Mouse (Mus musculus) hindbrain, embryonic 11.5 days (tissue): Measurements from ENCODE around the gene Ttl. TPM values are rescaled to one million over a fixed set of nuclear protein-coding genes. Genes with fewer than 3 reads are reported as not detected.

Experiments
- ATAC-seq: fragments of 200-750 bp; cut with Nextera tagmentation; 2 replicates; pipeline ENCODE4 v1.8.0; 2017; ENCODE audit warnings: mild to moderate bottlenecking, moderate TSS enrichment, moderate library complexity; ENCODE audit not compliant: low FRiP score
- DNase-seq: peaks from one replicate; pipeline ENCODE4 v3.0.0-alpha.2; 2015; ENCODE audit warnings: low spot score
- H3K27ac ChIP-seq: fragments of 300-500 bp; sonication (generic); 2 replicates; pipeline ENCODE4 v1.5.1; 2014; ENCODE audit warnings: mild to moderate bottlenecking, low read depth, low read length
- H3K27me3 ChIP-seq: fragments of 300-500 bp; sonication (generic); 2 replicates; pipeline ENCODE4 v1.6.1; 2014; ENCODE audit warnings: mild to moderate bottlenecking, low read length, moderate library complexity, mixed read lengths; ENCODE audit not compliant: control insufficient read depth, insufficient read depth
- H3K36me3 ChIP-seq: fragments of 300-500 bp; sonication (generic); 2 replicates; pipeline ENCODE4 v1.6.1; 2014; ENCODE audit warnings: mild to moderate bottlenecking, low read length, moderate library complexity, mixed read lengths; ENCODE audit not compliant: control insufficient read depth, insufficient read depth
- H3K4me1 ChIP-seq: fragments of 300-500 bp; sonication (generic); replicated peaks from 2 replicates; pipeline ENCODE4 v1.6.1; 2014; ENCODE audit warnings: low read length, mixed read lengths; ENCODE audit not compliant: control insufficient read depth, insufficient read depth
- H3K4me2 ChIP-seq: fragments of 300-500 bp; sonication (generic); replicated peaks from 2 replicates; pipeline ENCODE4 v1.6.1; 2014; ENCODE audit warnings: mild to moderate bottlenecking, low read depth, low read length
- H3K4me3 ChIP-seq: fragments of 300-500 bp; sonication (generic); 2 replicates; pipeline ENCODE4 v1.5.1; 2014; ENCODE audit warnings: low read depth, low read length
- H3K9ac ChIP-seq: fragments of 300-500 bp; sonication (generic); 2 replicates; pipeline ENCODE4 v1.6.1; 2014; ENCODE audit warnings: low read depth, low read length
- H3K9me3 ChIP-seq: fragments of 300-500 bp; sonication (generic); 2 replicates; pipeline ENCODE4 v1.6.1; 2016; ENCODE audit warnings: low read length; ENCODE audit not compliant: control insufficient read depth
- WGBS: fragments of 180-500 bp; shearing (Covaris S2); extraction: QIAGEN DNeasy Blood & Tissue Kit; methylation state at CpG from one replicate; pipeline ENCODE4 v1.1.7; 2014; 5-methylcytosine and 5-hydroxymethylcytosine counted together
- polyA plus RNA-seq: library from polyadenylated mRNA; unstranded; fragments of >200 nt; fragmentation: Nextera tagmentation; extraction: Ambion mirVana; gene quantifications from 2 replicates; pipeline ENCODE4 v1.2.1, GENCODE M21; 2014

Gene Ttl
- polyA plus RNA-seq, 1 experiment from 2014 or later, result 18.9 TPM

DNA sequence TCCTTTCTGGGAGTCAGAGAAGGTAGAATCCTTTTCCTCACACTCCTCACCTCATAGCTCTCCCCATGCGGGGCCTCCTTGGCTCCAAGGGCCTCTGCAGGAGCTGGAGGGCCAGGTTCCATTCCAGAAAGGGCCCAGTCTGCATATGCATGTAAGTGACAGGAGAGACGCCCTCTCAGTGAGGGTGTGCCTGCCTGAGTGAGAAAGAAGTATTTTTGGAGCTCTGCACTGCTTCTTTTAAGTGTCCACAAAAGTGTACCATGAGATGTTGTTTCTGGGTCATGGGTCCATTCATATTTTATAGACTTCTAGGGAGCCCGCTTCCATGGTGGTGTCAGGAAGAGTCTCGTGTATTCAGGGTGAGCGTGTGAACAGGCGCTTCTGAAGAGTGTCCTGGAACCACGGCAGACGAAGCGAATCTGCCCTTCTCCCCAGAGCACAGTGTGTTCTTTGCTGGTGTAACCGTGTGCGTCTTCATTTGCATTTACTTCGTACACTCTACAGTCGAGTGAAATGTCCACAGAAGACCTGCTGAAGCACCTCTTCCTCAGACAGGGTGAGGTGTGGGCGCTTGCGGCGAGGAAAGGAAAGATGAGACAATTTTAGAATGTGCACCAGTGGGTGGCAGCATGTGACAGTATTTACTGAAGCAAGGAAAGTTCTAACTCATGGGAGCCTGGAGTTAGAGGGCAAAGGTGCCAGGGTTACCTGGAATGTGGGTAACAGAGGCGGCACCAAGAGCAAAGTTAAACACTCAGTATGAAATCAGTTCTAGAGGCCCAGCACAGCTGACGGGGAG lies 28.4 kb downstream of the Ttl start:
- Histone ChIP-seq H3K27ac (no peak overlapping the region), H3K9me3 (no peaks in the 10 kb centered on the region), H3K36me3 (no peaks in the 10 kb centered on the region), H3K4me2 (no peak overlapping the region), H3K27me3 (no peaks in the 10 kb centered on the region), H3K4me3 (no peak overlapping the region), H3K9ac (no peak overlapping the region), H3K4me1 (no peaks in the 10 kb centered on the region)
- 91% methylated on average over 18 of the region's 18 CpGs for WGBS
- DNase-seq, result no peak
- ATAC-seq, result no peak

GRCm38 (mm10) chr2:129100784-129101310 lies 35.1 kb downstream of the Ttl start, which contains the start of gene Polr1b:
TSS of gene Polr1b (plus strand) at chr2:129100995.
- H3K36me3 ChIP-seq, result peaks cover 4% of the 10 kb centered on the region; the same call in 1 of the 2 replicates
- 0 out of 2 replicates have a peak, but pooled peaks cover 2% of the 10 kb centered on the region for H3K4me1 ChIP-seq
- H3K9me3 ChIP-seq, result no peaks in the 10 kb centered on the region
- H3K9ac ChIP-seq, result peak within 1 kb of the TSS; percentile 72
- peak within 1 kb of the TSS; percentile 77 for H3K4me2 ChIP-seq
- WGBS, result under 1% methylated on average over 35 of the region's 35 CpGs
- H3K27me3 ChIP-seq, result no peaks in the 10 kb centered on the region
- ATAC-seq (peak; percentile 99), DNase-seq (peak; percentile 94)
- H3K27ac ChIP-seq, result no peak within 1 kb of the TSS
- peak within 1 kb of the TSS; percentile 75 for H3K4me3 ChIP-seq

GRCm38 (mm10) chr2:129112924-129113323 lies 47.2 kb downstream of the Ttl start:
- Histone ChIP-seq H3K27me3 (no peaks in the 10 kb centered on the region), H3K4me1 (no peaks in the 10 kb centered on the region), H3K9ac (no peak overlapping the region), H3K36me3 (peaks cover 12% of the 10 kb centered on the region; the same call in 1 of the 2 replicates), H3K4me2 (no peak overlapping the region), H3K9me3 (no peaks in the 10 kb centered on the region), H3K4me3 (no peak overlapping the region), H3K27ac (no peak overlapping the region)
- WGBS, result 94% methylated on average over 5 of the region's 5 CpGs
- ATAC-seq (no peak), DNase-seq (no peak)

DNA sequence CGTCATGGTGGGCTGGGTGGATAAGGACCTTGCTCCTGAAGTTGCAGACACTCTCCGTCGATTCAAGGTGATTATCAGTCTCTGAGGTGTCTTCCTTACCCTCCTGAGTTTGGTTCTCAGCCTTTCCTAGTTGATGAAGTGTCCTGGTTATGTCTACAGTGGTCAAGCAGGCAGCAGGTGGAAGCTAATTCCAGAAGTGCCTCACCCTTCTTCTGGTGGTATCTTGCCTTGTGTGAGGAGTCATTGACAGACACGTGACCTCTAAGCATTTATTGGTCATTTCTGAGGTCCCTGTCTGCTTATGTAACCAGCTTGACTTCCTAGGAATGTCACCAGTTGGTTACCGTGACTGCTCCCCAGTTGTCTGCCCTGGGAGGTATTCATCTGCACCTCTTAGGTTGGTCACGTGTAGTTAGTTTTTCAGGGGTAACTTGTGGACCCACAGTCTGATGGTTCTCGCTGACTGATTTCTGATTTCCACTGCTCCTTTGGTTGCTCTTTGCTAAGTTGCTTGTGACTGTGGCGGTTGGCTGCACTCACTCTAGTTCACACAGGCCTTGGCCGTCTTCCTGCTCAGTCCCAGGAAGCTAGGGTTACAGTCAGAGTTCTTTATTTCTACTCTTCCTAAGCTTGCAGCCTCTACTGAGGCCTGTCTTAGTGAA lies 50.1 kb downstream of the Ttl start:
- 92% methylated on average over 9 of the region's 9 CpGs for WGBS
- no peak for ATAC-seq

DNA sequence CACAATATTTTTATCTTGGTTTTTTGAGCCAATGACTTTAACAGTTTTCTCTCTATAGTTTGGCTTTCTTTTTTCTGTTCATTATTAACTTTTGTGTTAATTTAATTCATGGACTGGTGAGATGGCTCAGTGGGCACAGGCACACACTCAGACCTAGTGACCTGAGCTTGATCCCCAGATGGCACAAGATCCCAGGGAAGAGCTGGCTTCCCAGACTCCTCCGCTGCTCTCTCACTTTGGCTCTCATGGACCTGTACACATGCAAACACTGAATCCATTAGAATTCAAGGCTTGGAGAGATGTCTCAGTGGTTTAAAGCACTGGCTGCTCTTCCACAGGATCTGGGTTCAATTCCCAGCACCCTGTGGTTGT lies 50.6 kb downstream of the Ttl start:
- Histone ChIP-seq H3K36me3 (peaks cover 22% of the 10 kb centered on the region; the same call in 1 of the 2 replicates), H3K4me3 (no peak overlapping the region), H3K9ac (no peak overlapping the region), H3K27me3 (no peaks in the 10 kb centered on the region), H3K4me1 (no peaks in the 10 kb centered on the region), H3K4me2 (no peak overlapping the region), H3K9me3 (no peaks in the 10 kb centered on the region), H3K27ac (no peak overlapping the region)
- no peak for ATAC-seq
- 93% methylated on average over 1 of the region's 1 CpGs for WGBS
- DNase-seq, result no peak

More for the DNA sequence above, 50.1 kb downstream of the Ttl start:
- Histone ChIP-seq H3K9me3 (no peaks in the 10 kb centered on the region), H3K4me3 (no peak overlapping the region), H3K9ac (no peak overlapping the region), H3K4me2 (no peak overlapping the region), H3K4me1 (no peaks in the 10 kb centered on the region), H3K27ac (no peak overlapping the region), H3K27me3 (no peaks in the 10 kb centered on the region), H3K36me3 (peaks cover 22% of the 10 kb centered on the region; the same call in 1 of the 2 replicates)
- no peak for DNase-seq

DNA sequence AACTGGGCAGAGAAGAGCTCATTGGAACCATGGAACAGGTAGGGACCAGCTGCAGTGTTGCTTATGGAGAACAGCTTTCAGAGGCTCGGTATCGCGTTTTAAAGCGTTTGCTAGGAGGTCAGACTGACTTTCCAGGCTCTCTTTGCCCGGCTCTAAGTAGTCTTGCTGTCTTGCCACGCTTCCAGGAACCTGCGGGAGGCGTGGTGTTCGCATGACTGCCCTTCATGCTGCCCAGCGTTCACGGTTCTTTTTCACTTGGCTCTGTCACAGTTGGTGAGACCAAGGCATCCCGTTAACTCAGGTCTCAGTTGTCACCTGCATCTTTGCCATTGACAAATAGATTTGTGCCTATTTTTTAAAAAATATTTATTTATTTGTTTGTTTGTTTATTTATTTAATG lies 52.3 kb downstream of the Ttl start:
- H3K27ac ChIP-seq, result no peak overlapping the region
- H3K9me3 ChIP-seq, result no peaks in the 10 kb centered on the region
- H3K27me3 ChIP-seq, result no peaks in the 10 kb centered on the region
- no peak overlapping the region for H3K9ac ChIP-seq
- 96% methylated on average over 12 of the region's 12 CpGs for WGBS
- no peak for ATAC-seq
- no peaks in the 10 kb centered on the region for H3K4me1 ChIP-seq
- DNase-seq, result no peak
- peaks cover 22% of the 10 kb centered on the region; the same call in 1 of the 2 replicates for H3K36me3 ChIP-seq
- no peak overlapping the region for H3K4me2 ChIP-seq
- no peak overlapping the region for H3K4me3 ChIP-seq

- Histone ChIP-seq H3K27ac (no peak overlapping the region), H3K27me3 (no peaks in the 10 kb centered on the region), H3K9me3 (no peaks in the 10 kb centered on the region), H3K4me1 (no peaks in the 10 kb centered on the region), H3K36me3 (peaks cover 18% of the 10 kb centered on the region; the same call in 1 of the 2 replicates), H3K9ac (no peak overlapping the region), H3K4me2 (no peak overlapping the region), H3K4me3 (no peak overlapping the region)
- 94% methylated on average over 8 of the region's 8 CpGs for WGBS
- DNase-seq (no peak), ATAC-seq (no peak)
Measured at GRCm38 (mm10) chr2:129121986-129122385, 56.2 kb downstream of the Ttl start.

DNA sequence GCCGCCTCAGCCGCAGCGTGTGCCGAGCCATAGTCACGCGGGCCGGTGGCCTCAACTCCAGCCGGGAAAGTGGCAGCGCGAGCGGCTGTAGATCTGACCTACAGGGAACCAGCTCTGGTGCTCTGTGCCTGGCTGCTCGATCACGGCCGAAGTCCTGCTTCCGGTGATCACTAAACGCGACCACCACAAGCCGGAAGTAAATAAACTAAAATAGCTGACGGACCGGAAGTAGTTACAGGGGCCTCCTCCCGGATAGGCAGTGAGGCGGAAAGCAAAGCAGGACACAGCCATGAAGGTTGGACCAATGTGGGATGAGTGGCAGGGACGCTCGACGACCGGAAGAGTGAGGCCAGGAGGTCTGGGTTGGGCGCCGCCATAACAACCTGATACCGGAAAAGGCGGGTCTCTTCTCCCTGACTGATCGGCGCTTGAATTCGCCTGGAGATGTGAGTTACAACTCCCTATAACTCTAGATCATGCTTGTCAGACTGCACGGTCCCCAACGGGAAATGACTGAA lies 63.7 kb downstream of the Ttl start, which contains the start of gene Chchd5:
Chchd5 (plus strand) TSS at position 289 of the 518 bp plus-strand sequence.
- Histone ChIP-seq H3K4me2 (peak within 1 kb of the TSS; percentile 74), H3K4me1 (0 out of 2 replicates have a peak, but pooled peaks cover 3% of the 10 kb centered on the region), H3K36me3 (peaks cover 13% of the 10 kb centered on the region; the same call in 1 of the 2 replicates), H3K27ac (peak within 1 kb of the TSS; percentile 72), H3K9ac (peak within 1 kb of the TSS; percentile 80), H3K9me3 (no peaks in the 10 kb centered on the region), H3K4me3 (peak within 1 kb of the TSS; percentile 71), H3K27me3 (no peaks in the 10 kb centered on the region)
- WGBS, result 1% methylated on average over 35 of the region's 35 CpGs
- ATAC-seq, result peak; percentile 100
- peak; percentile 92 for DNase-seq
